Mouse (Mus musculus) thymus, adult 2 months (tissue): Measurements from ENCODE around the gene Rpl27.

ENCODE experiments used
- CTCF ChIP-seq: fragments of 200-500 bp; IDR thresholded peaks from 2 replicates; pipeline ENCODE4 v1.5.1; 2012; ENCODE audit warnings: mild to moderate bottlenecking, control low read depth, low read length, moderate library complexity, borderline replicate concordance; ENCODE audit not compliant: control insufficient read depth, poor library complexity, insufficient read depth; ENCODE audit errors: extremely low read depth
- POLR2A ChIP-seq: fragments of 200-500 bp; IDR thresholded peaks from 2 replicates; pipeline ENCODE4 v1.6.1; 2012; ENCODE audit warnings: mild to moderate bottlenecking, low read length, control low read depth, moderate library complexity; ENCODE audit not compliant: control insufficient read depth, poor library complexity, insufficient read depth; ENCODE audit errors: extremely low read depth

DNA sequence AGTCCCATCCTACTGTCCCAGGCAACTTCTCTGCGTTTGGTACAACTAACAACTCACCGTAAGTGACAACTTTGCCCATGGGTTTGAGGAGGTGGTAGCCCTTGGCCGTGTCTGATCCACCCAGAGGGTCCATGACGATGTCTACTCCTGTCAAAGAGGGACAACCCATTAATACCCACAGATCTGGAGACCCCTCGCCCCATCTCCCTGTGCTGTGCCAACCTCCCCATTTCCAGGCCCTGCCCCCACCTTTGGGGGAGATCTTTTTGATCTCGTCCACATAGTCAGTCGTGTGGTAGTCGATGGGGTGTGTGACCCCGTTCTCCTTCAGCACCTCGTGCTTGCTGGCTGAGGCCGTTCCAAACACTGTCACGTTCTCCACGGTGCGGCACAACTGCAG lies 20.0 kb downstream of the Rpl27 start:
- TF ChIP-seq CTCF (no peak), POLR2A (no peak)
